Mouse (Mus musculus) kidney, adult 8-10 months (tissue): Measurements from ENCODE around the gene Tbxa2r.

Experiments
- DNase-seq, 2 experiments: peaks; one replicate each; pipeline ENCODE4 v3.0.0; 2022

Tbxa2r gene

DNA sequence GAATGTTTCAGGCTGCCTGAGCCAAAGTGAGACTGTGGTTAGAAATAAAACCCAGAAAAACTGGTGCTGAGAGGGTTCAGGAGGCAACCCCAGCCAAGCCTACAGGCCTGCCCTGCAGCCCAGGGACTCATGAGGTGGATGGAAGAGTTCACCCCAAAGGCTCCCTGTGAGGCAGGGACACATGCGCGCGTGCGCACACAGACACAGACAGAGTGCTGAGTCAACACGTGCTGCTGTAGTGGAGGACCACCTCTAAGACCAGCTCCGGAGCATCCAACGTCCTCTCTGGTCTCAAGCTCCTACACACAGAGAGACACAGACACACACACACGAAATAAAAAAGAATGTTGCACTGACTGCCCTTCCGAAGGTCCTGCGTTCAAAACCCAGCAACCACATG, 46.8 kb downstream of the Tbxa2r start:
- no peak for DNase-seq

DNA sequence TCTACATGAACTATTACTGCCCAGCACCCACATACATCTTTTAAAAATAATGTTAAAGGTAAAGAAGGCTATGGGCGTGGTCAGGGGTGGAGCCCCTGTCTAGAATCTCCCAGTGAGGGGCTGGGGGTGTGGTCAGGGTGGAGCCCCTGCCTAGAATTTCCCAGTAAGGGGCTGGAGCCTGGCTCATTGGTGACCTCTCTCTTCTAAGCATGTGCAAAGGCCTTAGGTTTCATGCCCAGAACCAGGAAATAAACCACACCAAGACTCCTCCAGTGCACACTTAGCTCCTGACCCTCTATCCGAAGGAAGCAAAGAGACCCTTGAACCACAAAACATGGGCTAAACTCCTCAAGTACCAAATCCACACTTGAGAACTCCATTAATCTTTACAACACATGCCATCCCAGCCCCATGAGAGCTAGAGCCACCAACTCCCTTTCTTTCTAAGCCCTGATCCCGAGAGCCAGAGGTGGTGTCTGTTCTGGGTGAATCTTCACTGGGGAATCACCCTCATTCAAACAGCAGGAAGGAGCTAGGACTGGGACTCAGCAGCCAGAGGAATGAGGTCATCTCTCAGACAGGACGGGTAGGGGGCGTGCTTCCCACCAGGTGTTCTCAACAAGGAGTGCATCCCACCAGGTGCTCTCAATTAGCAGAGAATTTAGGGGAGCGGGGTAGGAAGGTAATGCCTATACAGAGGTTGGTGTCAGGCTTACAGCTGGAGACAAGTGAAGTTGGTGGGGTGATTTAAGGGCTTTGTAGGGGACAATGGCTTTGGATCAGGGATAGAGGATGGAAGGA, 48.2 kb downstream of the Tbxa2r start:
- no peak for DNase-seq

DNA sequence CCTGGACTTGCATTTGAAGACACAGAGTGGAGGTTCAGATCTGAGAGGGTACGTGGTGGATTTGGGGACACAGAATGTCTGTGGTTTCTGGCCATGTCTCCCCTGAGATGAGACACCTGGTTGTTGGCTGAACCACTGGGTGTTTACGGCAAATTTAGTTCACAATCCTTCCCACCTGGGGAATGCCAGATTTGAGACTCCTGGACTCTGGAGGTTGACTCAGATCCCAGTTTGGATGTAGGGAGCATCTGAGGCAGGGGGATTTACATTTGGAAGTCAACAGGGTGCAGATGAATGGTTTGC, 48.8 kb downstream of the Tbxa2r start:
- no peak for DNase-seq

DNA sequence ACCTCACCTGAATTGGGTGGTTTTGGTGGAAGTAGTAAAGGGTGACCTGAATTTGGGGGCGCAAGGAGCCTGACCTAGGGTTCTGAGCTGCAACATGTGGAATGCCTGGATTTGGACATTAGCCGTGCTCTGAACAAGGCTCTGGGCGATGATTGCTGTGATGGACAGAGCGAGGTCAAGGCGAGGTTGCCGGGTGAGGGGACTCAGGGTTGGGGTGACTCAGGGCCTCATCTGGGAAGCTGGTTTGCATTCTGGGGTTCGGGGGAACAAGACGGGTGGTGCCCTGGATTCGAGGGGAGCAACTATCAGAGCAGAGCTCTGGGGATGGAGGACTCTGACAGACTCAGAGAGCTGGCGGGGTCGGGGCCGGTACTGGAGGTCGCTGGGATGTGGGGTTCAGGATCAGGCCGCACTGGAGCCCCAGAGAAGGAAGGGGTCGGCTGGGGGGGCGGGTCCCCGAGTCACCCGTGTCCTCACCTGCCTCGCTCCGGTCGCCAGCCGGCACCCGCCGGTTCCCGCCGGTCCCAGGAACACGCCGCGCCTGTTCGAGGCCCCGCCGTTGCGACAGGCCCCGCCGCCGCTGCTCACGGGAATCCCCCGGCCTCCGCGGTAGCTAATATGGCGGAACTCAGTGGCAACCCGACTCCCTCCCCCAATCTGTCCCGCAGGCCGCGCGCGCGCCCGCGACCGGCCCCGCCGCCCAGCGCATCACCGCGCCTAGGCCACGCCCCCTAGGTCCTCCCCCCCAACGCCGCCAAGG, 49.4 kb downstream of the Tbxa2r start, which contains the start of gene Fzr1:
Fzr1 (minus strand) TSS at position 724 of the 760 bp plus-strand sequence.
- DNase-seq, result no peak

DNA sequence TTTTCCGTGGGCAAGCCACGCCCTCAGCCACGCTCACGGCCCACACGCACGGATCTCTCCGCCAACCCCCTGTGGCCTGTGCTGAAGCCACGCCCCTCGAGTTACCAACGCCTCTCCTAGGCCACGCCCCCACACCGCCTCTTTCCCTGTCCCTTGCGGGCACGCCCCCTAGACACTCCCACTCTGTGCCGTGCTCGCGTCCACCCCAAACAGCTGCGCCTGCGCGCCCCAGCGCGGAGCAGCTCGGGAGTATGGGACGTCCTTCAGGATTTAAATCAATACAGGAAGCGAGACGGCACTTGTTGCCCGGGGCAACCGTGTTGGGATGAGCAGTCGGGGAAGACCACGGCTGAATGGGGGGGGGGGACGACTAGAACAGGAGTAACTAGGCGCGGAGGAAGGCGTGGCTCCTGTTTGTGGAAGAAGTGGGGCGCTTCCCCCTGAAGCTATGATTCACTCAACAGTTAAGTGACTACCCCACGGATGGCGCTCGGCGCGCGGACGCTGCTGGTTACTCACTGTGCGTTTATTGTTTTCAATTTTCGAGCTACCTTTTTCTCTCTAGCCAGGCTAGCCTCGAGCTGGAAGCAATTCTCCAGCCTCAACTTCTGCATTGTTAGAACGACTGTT, 50.1 kb downstream of the Tbxa2r start:
- peak; percentile 100 for DNase-seq

DNA sequence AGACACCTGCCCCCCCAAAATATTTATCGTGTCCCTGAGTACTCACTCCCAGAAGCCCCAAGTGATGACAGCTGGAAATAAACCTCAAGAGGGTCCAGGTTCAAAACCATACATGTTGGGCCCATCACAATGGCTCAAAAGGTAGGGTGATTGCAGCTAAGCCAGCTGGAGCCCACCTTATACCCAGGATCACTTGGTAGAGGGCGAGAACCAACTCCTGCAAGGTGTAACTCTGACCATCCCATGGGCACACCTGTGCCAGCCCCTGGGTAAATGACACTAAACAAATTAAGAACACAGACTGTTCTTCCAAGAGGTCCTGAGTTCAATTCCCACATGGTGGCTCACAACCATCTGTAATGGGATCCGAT, 50.6 kb downstream of the Tbxa2r start:
- no peak for DNase-seq

DNA sequence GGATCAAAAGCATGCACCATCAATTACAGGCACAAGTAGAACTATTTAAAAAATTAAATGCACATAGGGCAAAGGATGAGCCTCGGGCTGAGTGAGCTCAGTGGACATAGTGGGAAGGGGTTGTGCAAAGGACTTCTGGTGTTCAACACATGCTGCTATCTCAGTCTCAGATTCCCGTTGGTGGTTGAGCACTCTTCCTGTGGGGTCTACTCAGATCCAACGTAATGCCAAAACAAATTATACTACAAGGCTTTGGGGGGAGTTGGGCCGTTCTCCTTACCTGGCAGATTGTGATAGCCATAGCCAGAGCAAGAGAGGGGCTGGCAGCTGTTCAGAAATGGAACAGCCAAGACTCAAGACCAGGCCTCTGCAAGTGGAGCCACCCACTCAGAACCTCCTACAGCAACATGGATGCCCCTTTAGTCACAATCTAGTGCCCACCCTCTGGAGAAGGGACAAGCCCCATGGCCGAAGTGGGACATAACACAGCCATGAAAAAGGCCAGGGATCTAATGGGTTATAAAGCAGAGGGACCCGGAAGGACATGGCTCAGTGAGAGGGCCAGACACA, 51.4 kb downstream of the Tbxa2r start:
- DNase-seq, result no peak

DNA sequence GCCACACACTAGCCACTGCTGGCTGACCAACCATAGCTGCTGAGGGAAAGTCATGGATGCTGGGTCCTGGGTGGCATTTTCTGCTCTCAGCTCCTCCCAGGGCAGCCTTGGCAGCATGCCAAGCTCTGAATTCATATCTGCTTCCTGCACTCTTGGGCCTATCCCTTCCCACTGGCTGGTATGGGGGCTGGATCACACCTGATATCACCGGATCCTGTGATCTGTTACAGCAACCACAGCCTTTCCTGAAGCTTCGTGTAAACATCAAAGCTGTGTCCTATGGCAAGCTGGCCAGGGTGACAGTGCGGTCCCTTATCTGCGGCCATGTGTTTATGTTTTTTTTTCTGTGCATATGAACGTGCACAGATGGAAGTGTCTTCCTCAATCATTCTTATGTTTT, 53.5 kb downstream of the Tbxa2r start:
- DNase-seq, result no peak

DNA sequence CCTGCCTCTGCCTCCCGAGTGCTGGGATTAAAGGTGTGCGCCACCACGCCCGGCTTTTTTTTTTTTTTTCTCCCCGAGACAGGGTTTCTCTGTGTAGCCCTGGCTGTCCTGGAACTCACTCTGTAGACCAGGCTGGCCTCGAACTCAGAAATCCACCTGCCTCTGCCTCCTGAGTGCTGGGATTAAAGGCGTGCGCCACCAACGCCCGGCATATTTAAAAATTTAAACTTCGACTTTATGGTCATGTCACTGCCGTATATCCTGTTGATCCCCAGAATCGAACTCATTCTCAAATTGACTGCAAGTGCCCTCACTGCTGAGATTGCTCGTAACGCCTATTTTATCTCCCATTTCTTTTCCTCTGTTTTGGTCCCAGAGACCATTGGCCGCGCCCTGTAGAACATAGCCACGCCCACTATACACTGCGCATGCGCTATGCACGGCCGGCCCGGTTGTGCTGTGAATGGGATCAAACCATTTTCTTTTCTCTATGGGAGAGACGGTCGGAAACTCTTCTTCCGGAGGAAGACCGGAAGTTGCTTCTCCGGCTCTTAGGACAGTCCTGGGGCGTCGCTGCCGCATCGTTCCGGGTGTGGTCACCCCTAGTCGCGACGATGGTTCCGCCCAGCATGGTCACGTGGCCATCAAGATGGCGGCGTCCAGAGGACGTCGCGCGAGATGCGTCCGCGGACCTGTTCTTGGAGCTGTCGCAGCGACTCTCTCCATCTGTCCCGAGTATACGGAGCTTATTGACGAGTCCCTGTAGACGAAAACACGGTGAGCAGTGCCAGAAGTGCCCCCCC, 55.5 kb downstream of the Tbxa2r start, which contains the start of the genes Dohh and Gm48551:
Dohh (plus strand) TSS at position 627 of the 803 bp plus-strand sequence.
Gm48551 (plus strand) TSS at position 665 of the 803 bp plus-strand sequence.
- peak; percentile 99 for DNase-seq

DNA sequence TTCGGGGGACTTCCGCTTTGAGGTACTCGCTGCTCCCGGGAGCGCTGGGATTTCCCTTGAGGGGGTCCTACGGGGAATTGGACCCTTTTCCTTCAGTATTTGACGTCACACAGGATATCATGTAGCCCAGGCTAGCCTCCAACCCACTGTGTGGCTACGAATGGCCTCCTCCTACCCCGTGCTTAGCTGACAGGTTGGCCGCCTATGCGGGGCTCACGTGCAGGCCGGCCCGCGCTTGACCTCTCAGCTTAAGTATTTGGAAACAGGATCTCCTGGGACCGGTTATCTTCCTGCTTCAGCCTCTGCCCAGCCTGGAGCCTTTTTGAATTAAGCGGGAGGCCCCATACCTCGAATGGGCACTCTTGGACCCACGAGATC, 56.1 kb downstream of the Tbxa2r start:
- DNase-seq, result no peak
